Mouse (Mus musculus): Measurements from ENCODE around the gene Irf7. TPM values are rescaled to one million over a fixed set of nuclear protein-coding genes. Genes with fewer than 3 reads are reported as not detected.
A peak's percentile ranks its signal among the peaks of the same experiment; 100 is the strongest.

Gene Irf7
- total and polyA plus RNA-seq, 2 experiments from 2014 or later: 7.5 to 10.0 TPM

- peak overlapping the region; percentile 56 for H3K4me3 ChIP-seq (ENCODE audit: low read depth, low read length)
- ATAC-seq (ENCODE audit: insufficient read depth, low read depth) (peak; percentile 52), DNase-seq (ENCODE audit: low spot score) (peak; percentile 23)
- no peaks in the 10 kb centered on the region for H3K27me3 ChIP-seq (ENCODE audit: control insufficient read depth, insufficient read depth, low read length)
- H3K4me2 ChIP-seq (ENCODE audit: low read depth, low read length): peak overlapping the region; percentile 90
- H3K4me1 ChIP-seq (ENCODE audit: control insufficient read depth, insufficient read depth): peaks cover 19% of the 10 kb centered on the region
- peak overlapping the region; percentile 49; the same call in 1 of the 2 replicates for H3K9ac ChIP-seq (replicated peaks; ENCODE audit: low read depth, low read length)
- peak overlapping the region; percentile 52; the same call in 1 of the 2 replicates for H3K27ac ChIP-seq (ENCODE audit: low read depth)
- H3K9me3 ChIP-seq (replicated peaks; ENCODE audit: control insufficient read depth, low read length): no peaks in the 10 kb centered on the region
- H3K36me3 ChIP-seq (replicated peaks; ENCODE audit: control insufficient read depth, insufficient read depth, low read length): no peaks in the 10 kb centered on the region
- no peak for TF ChIP-seq EP300 (IDR thresholded peaks at IDR 0.05; ENCODE audit: low read depth)
- no peak for TF ChIP-seq CTCF (IDR thresholded peaks at IDR 0.05; ENCODE audit: low read depth)
- 1% methylated on average over 42 of the region's 42 CpGs for WGBS
Measured at GRCm38 (mm10) chr7:141215880-141216733, 50.2 kb downstream of the Irf7 start.

- 1% methylated on average over 41 of the region's 41 CpGs for WGBS
- Histone ChIP-seq H3K36me3 (replicated peaks; ENCODE audit: control insufficient read depth, insufficient read depth, low read length) (no peaks in the 10 kb centered on the region), H3K9ac (replicated peaks; ENCODE audit: low read depth, low read length) (peak within 1 kb of the TSS; percentile 49; the same call in 1 of the 2 replicates), H3K4me2 (ENCODE audit: low read depth, low read length) (peak within 1 kb of the TSS; percentile 90), H3K4me3 (ENCODE audit: low read depth, low read length) (peak within 1 kb of the TSS; percentile 56), H3K27ac (ENCODE audit: low read depth) (peak within 1 kb of the TSS; percentile 52; the same call in 1 of the 2 replicates), H3K9me3 (replicated peaks; ENCODE audit: control insufficient read depth, low read length) (no peaks in the 10 kb centered on the region), H3K4me1 (ENCODE audit: control insufficient read depth, insufficient read depth) (peaks cover 12% of the 10 kb centered on the region; the same call in 1 of the 2 replicates), H3K27me3 (ENCODE audit: control insufficient read depth, insufficient read depth, low read length) (no peaks in the 10 kb centered on the region)
- TF ChIP-seq CTCF (IDR thresholded peaks at IDR 0.05; ENCODE audit: low read depth): no peak
- no peak for TF ChIP-seq EP300 (IDR thresholded peaks at IDR 0.05; ENCODE audit: low read depth)
- DNase-seq (ENCODE audit: low spot score) (peak; percentile 89), ATAC-seq (ENCODE audit: insufficient read depth, low read depth) (peak; percentile 92)
Measured at GRCm38 (mm10) chr7:141215101-141215879, 51.0 kb downstream of the Irf7 start, which contains the start of gene Rassf7. Gene Rassf7 (plus strand): TSS chr7:141215860.

- WGBS: 67% methylated on average over 3 of the region's 3 CpGs
- H3K9ac ChIP-seq (replicated peaks; ENCODE audit: low read depth, low read length): no peak overlapping the region
Measured at GRCm38 (mm10) chr7:141214310-141214709, 52.0 kb downstream of the Irf7 start.

DNA sequence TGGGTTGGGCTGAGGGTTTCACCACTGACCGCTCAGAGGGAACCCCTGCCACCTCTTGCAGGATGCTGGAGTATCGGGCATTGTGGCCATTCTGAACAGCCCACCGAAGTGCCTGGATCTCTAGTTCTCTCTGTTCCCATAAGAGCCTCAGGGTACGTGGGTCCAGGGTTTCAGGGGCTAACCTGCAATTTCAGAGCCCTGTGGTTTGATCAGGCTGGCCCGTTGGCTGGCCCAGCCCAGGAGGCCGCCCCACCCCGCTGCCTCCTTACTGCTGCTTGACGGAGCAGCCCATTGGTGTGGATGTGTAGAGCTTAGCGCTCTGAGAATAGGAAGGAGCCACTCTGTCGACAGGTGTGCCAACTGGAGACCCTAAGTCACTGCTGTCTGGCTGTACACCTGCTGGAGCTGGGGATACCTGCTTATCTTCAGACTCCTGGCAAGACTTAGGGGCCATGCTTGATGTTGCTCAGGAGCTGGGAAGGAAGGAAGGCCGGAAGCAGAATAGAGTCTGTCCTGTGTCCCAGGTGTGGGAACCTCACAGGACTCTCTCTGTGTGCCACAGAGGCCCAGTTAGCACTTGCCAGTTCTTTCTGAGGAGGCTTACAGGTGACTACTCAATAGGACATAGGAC lies 52.6 kb downstream of the Irf7 start, which contains the start of gene Lmntd2:
Gene Lmntd2 (minus strand): TSS at position 476 of the 631 bp plus-strand sequence.
- H3K36me3 ChIP-seq (replicated peaks; ENCODE audit: control insufficient read depth, insufficient read depth, low read length): no peaks in the 10 kb centered on the region
- no peak within 1 kb of the TSS for H3K27ac ChIP-seq (ENCODE audit: low read depth)
- H3K4me1 ChIP-seq (ENCODE audit: control insufficient read depth, insufficient read depth): peaks cover 11% of the 10 kb centered on the region; the same call in 1 of the 2 replicates
- no peak within 1 kb of the TSS for H3K4me3 ChIP-seq (ENCODE audit: low read depth, low read length)
- 88% methylated on average over 11 of the region's 11 CpGs for WGBS
- ATAC-seq (ENCODE audit: insufficient read depth, low read depth) (no peak), DNase-seq (ENCODE audit: low spot score) (no peak)
- no peaks in the 10 kb centered on the region for H3K9me3 ChIP-seq (replicated peaks; ENCODE audit: control insufficient read depth, low read length)
- H3K4me2 ChIP-seq (ENCODE audit: low read depth, low read length): no peak within 1 kb of the TSS
- H3K27me3 ChIP-seq (ENCODE audit: control insufficient read depth, insufficient read depth, low read length): no peaks in the 10 kb centered on the region
- H3K9ac ChIP-seq (replicated peaks; ENCODE audit: low read depth, low read length): no peak within 1 kb of the TSS
- no peak for TF ChIP-seq EP300 (IDR thresholded peaks at IDR 0.05; ENCODE audit: low read depth)
- TF ChIP-seq CTCF (IDR thresholded peaks at IDR 0.05; ENCODE audit: low read depth): no peak

More at GRCm38 (mm10) chr7:141214310-141214709, 52.0 kb downstream of the Irf7 start:
- Histone ChIP-seq H3K4me1 (ENCODE audit: control insufficient read depth, insufficient read depth) (peaks cover 11% of the 10 kb centered on the region; the same call in 1 of the 2 replicates), H3K9me3 (replicated peaks; ENCODE audit: control insufficient read depth, low read length) (no peaks in the 10 kb centered on the region), H3K27me3 (ENCODE audit: control insufficient read depth, insufficient read depth, low read length) (no peaks in the 10 kb centered on the region), H3K36me3 (replicated peaks; ENCODE audit: control insufficient read depth, insufficient read depth, low read length) (no peaks in the 10 kb centered on the region), H3K27ac (ENCODE audit: low read depth) (no peak overlapping the region), H3K4me2 (ENCODE audit: low read depth, low read length) (no peak overlapping the region), H3K4me3 (ENCODE audit: low read depth, low read length) (no peak overlapping the region)
- no peak for ATAC-seq (ENCODE audit: insufficient read depth, low read depth)
- no peak for TF ChIP-seq EP300 (IDR thresholded peaks at IDR 0.05; ENCODE audit: low read depth)
- no peak for TF ChIP-seq CTCF (IDR thresholded peaks at IDR 0.05; ENCODE audit: low read depth)
- no peak for DNase-seq (ENCODE audit: low spot score)

GRCm38 (mm10) chr7:141213133-141213532 lies 53.1 kb downstream of the Irf7 start:
- H3K27ac ChIP-seq (ENCODE audit: low read depth): no peak overlapping the region
- DNase-seq (ENCODE audit: low spot score) (no peak), ATAC-seq (ENCODE audit: insufficient read depth, low read depth) (no peak)
- no peaks in the 10 kb centered on the region for H3K9me3 ChIP-seq (replicated peaks; ENCODE audit: control insufficient read depth, low read length)
- H3K4me2 ChIP-seq (ENCODE audit: low read depth, low read length): no peak overlapping the region
- H3K36me3 ChIP-seq (replicated peaks; ENCODE audit: control insufficient read depth, insufficient read depth, low read length): no peaks in the 10 kb centered on the region
- no peak overlapping the region for H3K9ac ChIP-seq (replicated peaks; ENCODE audit: low read depth, low read length)
- peaks cover 11% of the 10 kb centered on the region; the same call in 1 of the 2 replicates for H3K4me1 ChIP-seq (ENCODE audit: control insufficient read depth, insufficient read depth)
- TF ChIP-seq CTCF (IDR thresholded peaks at IDR 0.05; ENCODE audit: low read depth) (no peak), EP300 (IDR thresholded peaks at IDR 0.05; ENCODE audit: low read depth) (no peak)
- H3K4me3 ChIP-seq (ENCODE audit: low read depth, low read length): no peak overlapping the region
- H3K27me3 ChIP-seq (ENCODE audit: control insufficient read depth, insufficient read depth, low read length): no peaks in the 10 kb centered on the region
- 83% methylated on average over 3 of the region's 3 CpGs for whole genome bisulfite sequencing

MicroRNAs encoded within 50 kb of the gene (microRNA counts, 519-probe panel; counts per million panel counts)
- 5,683 counts per million, percentile 74 among the panel's probes with 10 or more counts for microRNA mmu-miR-210

Small RNAs within 50 kb of the gene (microRNA-seq; reads per million reads assigned to microRNA genes)
- 1,367 reads per million, percentile 82 among the genes with 10 or more reads in this experiment for gene Mir210

Other genes starting within 250 kb of the Irf7 start
- gene Ifitm6, start 248.6 kb downstream of the Irf7 start, total RNA-seq (2014; rRNA removed; ENCODE audit: low replicate concordance): not detected in 2 replicates
- 0.30 and 0.74 TPM in 2 replicates for gene Ifitm6, start 248.6 kb downstream of the Irf7 start, polyA plus RNA-seq (2015; fragmentation: Nextera tagmentation; extraction: Ambion mirVana)
- gene Gm17387, start 237.3 kb downstream of the Irf7 start, total RNA-seq (2014; rRNA removed; ENCODE audit: low replicate concordance): not detected in 2 replicates
- not detected in 2 replicates for gene Gm17387, start 237.3 kb downstream of the Irf7 start, polyA plus RNA-seq (2015; fragmentation: Nextera tagmentation; extraction: Ambion mirVana)
- gene B4galnt4, start 205.4 kb downstream of the Irf7 start, total RNA-seq (2014; rRNA removed; ENCODE audit: low replicate concordance): 0.43 TPM in 1 of 2 replicates, not detected in the other
- gene B4galnt4, start 205.4 kb downstream of the Irf7 start, polyA plus RNA-seq (2015; fragmentation: Nextera tagmentation; extraction: Ambion mirVana): 0.10 TPM in 1 of 2 replicates, not detected in the other
- 3.8 TPM in 1 of 2 replicates, not detected in the other for gene Pkp3, start 188.3 kb downstream of the Irf7 start, total RNA-seq (2014; rRNA removed; ENCODE audit: low replicate concordance)
- 0.19 and 0.20 TPM in 2 replicates for gene Pkp3, start 188.3 kb downstream of the Irf7 start, polyA plus RNA-seq (2015; fragmentation: Nextera tagmentation; extraction: Ambion mirVana)
- gene Sigirr, start 165.9 kb downstream of the Irf7 start, total RNA-seq (2014; rRNA removed; ENCODE audit: low replicate concordance): 10.3 and 16.8 TPM in 2 replicates
- 4.2 and 5.1 TPM in 2 replicates for gene Sigirr, start 165.9 kb downstream of the Irf7 start, polyA plus RNA-seq (2015; fragmentation: Nextera tagmentation; extraction: Ambion mirVana)
- gene Ano9, start 148.7 kb downstream of the Irf7 start, total RNA-seq (2014; rRNA removed; ENCODE audit: low replicate concordance): not detected in 2 replicates
- gene Ano9, start 148.7 kb downstream of the Irf7 start, polyA plus RNA-seq (2015; fragmentation: Nextera tagmentation; extraction: Ambion mirVana): 0.04 and 0.07 TPM in 2 replicates
- 22.3 and 35.5 TPM in 2 replicates for gene Ptdss2, start 144.1 kb downstream of the Irf7 start, total RNA-seq (2014; rRNA removed; ENCODE audit: low replicate concordance)
- 54.8 and 56.9 TPM in 2 replicates for gene Ptdss2, start 144.1 kb downstream of the Irf7 start, polyA plus RNA-seq (2015; fragmentation: Nextera tagmentation; extraction: Ambion mirVana)
- 157 and 172 TPM in 2 replicates for gene Rnh1, start 93.6 kb downstream of the Irf7 start, total RNA-seq (2014; rRNA removed; ENCODE audit: low replicate concordance)
- gene Rnh1, start 93.6 kb downstream of the Irf7 start, polyA plus RNA-seq (2015; fragmentation: Nextera tagmentation; extraction: Ambion mirVana): 88.3 and 90.2 TPM in 2 replicates
- 72.2 and 74.9 TPM in 2 replicates for gene Hras, start 72.5 kb downstream of the Irf7 start, total RNA-seq (2014; rRNA removed; ENCODE audit: low replicate concordance)
- gene Hras, start 72.5 kb downstream of the Irf7 start, polyA plus RNA-seq (2015; fragmentation: Nextera tagmentation; extraction: Ambion mirVana): 73.5 and 78.9 TPM in 2 replicates
- gene Lrrc56, start 72.3 kb downstream of the Irf7 start, total RNA-seq (2014; rRNA removed; ENCODE audit: low replicate concordance): 1.1 and 5.6 TPM in 2 replicates
- 2.9 TPM in 2 replicates for gene Lrrc56, start 72.3 kb downstream of the Irf7 start, polyA plus RNA-seq (2015; fragmentation: Nextera tagmentation; extraction: Ambion mirVana)
- 0.12 TPM in 1 of 2 replicates, not detected in the other for gene Lmntd2, start 52.4 kb downstream of the Irf7 start, total RNA-seq (2014; rRNA removed; ENCODE audit: low replicate concordance)
- gene Lmntd2, start 52.4 kb downstream of the Irf7 start, polyA plus RNA-seq (2015; fragmentation: Nextera tagmentation; extraction: Ambion mirVana): 0.07 and 0.15 TPM in 2 replicates
- 6.7 and 43.2 TPM in 2 replicates for gene Rassf7, start 50.6 kb downstream of the Irf7 start, total RNA-seq (2014; rRNA removed; ENCODE audit: low replicate concordance)
- 5.8 and 7.1 TPM in 2 replicates for gene Rassf7, start 50.6 kb downstream of the Irf7 start, polyA plus RNA-seq (2015; fragmentation: Nextera tagmentation; extraction: Ambion mirVana)
- 28.9 and 31.9 TPM in 2 replicates for gene Phrf1, start 37.7 kb downstream of the Irf7 start, total RNA-seq (2014; rRNA removed; ENCODE audit: low replicate concordance)
- 17.4 and 20.4 TPM in 2 replicates for gene Phrf1, start 37.7 kb downstream of the Irf7 start, polyA plus RNA-seq (2015; fragmentation: Nextera tagmentation; extraction: Ambion mirVana)
- gene Cdhr5, start 10.3 kb upstream of the Irf7 start, total RNA-seq (2014; rRNA removed; ENCODE audit: low replicate concordance): not detected in 2 replicates
- not detected in 2 replicates for gene Cdhr5, start 10.3 kb upstream of the Irf7 start, polyA plus RNA-seq (2015; fragmentation: Nextera tagmentation; extraction: Ambion mirVana)
- not detected in 2 replicates for gene Sct, start 12.7 kb upstream of the Irf7 start, total RNA-seq (2014; rRNA removed; ENCODE audit: low replicate concordance)
- 1.0 and 1.6 TPM in 2 replicates for gene Sct, start 12.7 kb upstream of the Irf7 start, polyA plus RNA-seq (2015; fragmentation: Nextera tagmentation; extraction: Ambion mirVana)
- gene Drd4, start 25.5 kb upstream of the Irf7 start, total RNA-seq (2014; rRNA removed; ENCODE audit: low replicate concordance): not detected in 2 replicates
- gene Drd4, start 25.5 kb upstream of the Irf7 start, polyA plus RNA-seq (2015; fragmentation: Nextera tagmentation; extraction: Ambion mirVana): 0.07 TPM in 1 of 2 replicates, not detected in the other
- 26.4 and 30.6 TPM in 2 replicates for gene Deaf1, start 61.2 kb upstream of the Irf7 start, total RNA-seq (2014; rRNA removed; ENCODE audit: low replicate concordance)
- gene Deaf1, start 61.2 kb upstream of the Irf7 start, polyA plus RNA-seq (2015; fragmentation: Nextera tagmentation; extraction: Ambion mirVana): 21.2 and 22.0 TPM in 2 replicates
- gene Tmem80, start 61.3 kb upstream of the Irf7 start, total RNA-seq (2014; rRNA removed; ENCODE audit: low replicate concordance): 23.6 and 33.0 TPM in 2 replicates
- 29.8 and 29.9 TPM in 2 replicates for gene Tmem80, start 61.3 kb upstream of the Irf7 start, polyA plus RNA-seq (2015; fragmentation: Nextera tagmentation; extraction: Ambion mirVana)
- gene Eps8l2, start 72.4 kb upstream of the Irf7 start, total RNA-seq (2014; rRNA removed; ENCODE audit: low replicate concordance): 2.7 and 8.9 TPM in 2 replicates
- 0.67 and 0.69 TPM in 2 replicates for gene Eps8l2, start 72.4 kb upstream of the Irf7 start, polyA plus RNA-seq (2015; fragmentation: Nextera tagmentation; extraction: Ambion mirVana)
- gene Taldo1, start 125.7 kb upstream of the Irf7 start, total RNA-seq (2014; rRNA removed; ENCODE audit: low replicate concordance): 151 and 173 TPM in 2 replicates
- gene Taldo1, start 125.7 kb upstream of the Irf7 start, polyA plus RNA-seq (2015; fragmentation: Nextera tagmentation; extraction: Ambion mirVana): 225 and 238 TPM in 2 replicates
- gene Gatd1, start 147.7 kb upstream of the Irf7 start, total RNA-seq (2014; rRNA removed; ENCODE audit: low replicate concordance): 29.4 and 32.7 TPM in 2 replicates
- gene Gatd1, start 147.7 kb upstream of the Irf7 start, polyA plus RNA-seq (2015; fragmentation: Nextera tagmentation; extraction: Ambion mirVana): 19.9 and 24.2 TPM in 2 replicates
- 0.27 and 3.2 TPM in 2 replicates for gene Cend1, start 163.0 kb upstream of the Irf7 start, total RNA-seq (2014; rRNA removed; ENCODE audit: low replicate concordance)
- gene Cend1, start 163.0 kb upstream of the Irf7 start, polyA plus RNA-seq (2015; fragmentation: Nextera tagmentation; extraction: Ambion mirVana): 1.7 and 1.8 TPM in 2 replicates
- 9.7 and 17.7 TPM in 2 replicates for gene Slc25a22, start 171.4 kb upstream of the Irf7 start, total RNA-seq (2014; rRNA removed; ENCODE audit: low replicate concordance)
- 11.8 and 13.1 TPM in 2 replicates for gene Slc25a22, start 171.4 kb upstream of the Irf7 start, polyA plus RNA-seq (2015; fragmentation: Nextera tagmentation; extraction: Ambion mirVana)
- gene Pidd1, start 177.5 kb upstream of the Irf7 start, total RNA-seq (2014; rRNA removed; ENCODE audit: low replicate concordance): 0.15 and 2.0 TPM in 2 replicates
- gene Pidd1, start 177.5 kb upstream of the Irf7 start, polyA plus RNA-seq (2015; fragmentation: Nextera tagmentation; extraction: Ambion mirVana): 1.7 and 2.3 TPM in 2 replicates
- gene Rplp2, start 180.9 kb upstream of the Irf7 start, total RNA-seq (2014; rRNA removed; ENCODE audit: low replicate concordance): 302 and 309 TPM in 2 replicates
- 880 and 926 TPM in 2 replicates for gene Rplp2, start 180.9 kb upstream of the Irf7 start, polyA plus RNA-seq (2015; fragmentation: Nextera tagmentation; extraction: Ambion mirVana)
- 47.9 and 63.8 TPM in 2 replicates for gene Pnpla2, start 188.7 kb upstream of the Irf7 start, total RNA-seq (2014; rRNA removed; ENCODE audit: low replicate concordance)
- gene Pnpla2, start 188.7 kb upstream of the Irf7 start, polyA plus RNA-seq (2015; fragmentation: Nextera tagmentation; extraction: Ambion mirVana): 157 and 159 TPM in 2 replicates
- gene Cracr2b, start 194.6 kb upstream of the Irf7 start, total RNA-seq (2014; rRNA removed; ENCODE audit: low replicate concordance): 6.2 and 134 TPM in 2 replicates
- gene Cracr2b, start 194.6 kb upstream of the Irf7 start, polyA plus RNA-seq (2015; fragmentation: Nextera tagmentation; extraction: Ambion mirVana): 23.9 and 24.2 TPM in 2 replicates
- 288 and 323 TPM in 2 replicates for gene Cd151, start 200.9 kb upstream of the Irf7 start, total RNA-seq (2014; rRNA removed; ENCODE audit: low replicate concordance)
- 37.8 and 39.7 TPM in 2 replicates for gene Cd151, start 200.9 kb upstream of the Irf7 start, polyA plus RNA-seq (2015; fragmentation: Nextera tagmentation; extraction: Ambion mirVana)
- 17.4 and 32.3 TPM in 2 replicates for gene Polr2l, start 208.7 kb upstream of the Irf7 start, total RNA-seq (2014; rRNA removed; ENCODE audit: low replicate concordance)
- gene Polr2l, start 208.7 kb upstream of the Irf7 start, polyA plus RNA-seq (2015; fragmentation: Nextera tagmentation; extraction: Ambion mirVana): 77.6 and 81.3 TPM in 2 replicates
- 84.2 and 87.8 TPM in 2 replicates for gene Tspan4, start 208.8 kb upstream of the Irf7 start, total RNA-seq (2014; rRNA removed; ENCODE audit: low replicate concordance)
- gene Tspan4, start 208.8 kb upstream of the Irf7 start, polyA plus RNA-seq (2015; fragmentation: Nextera tagmentation; extraction: Ambion mirVana): 72.2 and 72.3 TPM in 2 replicates

Measured in heart, postnatal 0 days (tissue).